In the genomic region with DNA sequence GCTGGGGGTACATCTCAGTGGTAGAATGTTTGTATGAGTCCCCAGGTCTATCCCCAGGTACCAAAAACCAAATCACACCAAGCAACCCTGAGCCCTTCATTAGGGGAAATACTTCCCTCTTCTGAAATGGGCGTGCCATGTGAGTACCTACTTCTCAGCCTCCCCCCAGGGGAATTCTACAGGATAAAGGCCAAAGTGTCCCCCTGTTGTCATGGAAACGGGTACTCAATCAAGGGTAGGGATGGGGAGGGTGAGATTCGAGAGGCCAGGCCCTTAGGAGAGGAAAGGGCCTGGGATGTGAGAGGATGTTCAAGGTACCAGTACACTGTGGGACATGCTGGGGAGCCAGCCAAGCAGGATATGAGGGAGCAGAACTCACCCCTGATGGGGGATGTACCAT, we compare ENCODE assay signal across 24 mouse cellular contexts.
A peak's percentile ranks its signal among the peaks of the same experiment; 100 is the strongest.
DNase-seq lines count a peak whose midpoint lies in the region; ATAC-seq and TF ChIP-seq lines count a peak whose summit lies in the region.
"Had no signal": no experiment of that assay in that cellular context is flagged by ENCODE, and none has a peak within 500 bp of the region (broad histone marks: within the 10 kb centered on the region; RNA-seq: fewer than 3 reads in every experiment).

No protein-coding gene starts in this region.

- DNase-seq in embryo, embryonic 10 days (ENCODE audit: low spot score) = peak; percentile 62
- DNase-seq in embryo, embryonic 9.5 days (ENCODE audit: extremely low spot score) = no peak
- no peak for DNase-seq in neural tube, embryonic 10.5 days (ENCODE audit: extremely low spot score, low spot score)
- DNase-seq in kidney, adult 2 months = no peak
- DNase-seq: adrenal gland, postnatal 14 days; cerebellum, adult 2 months; cerebellum, postnatal 25 days; gastrocnemius, postnatal 14 days; heart, adult 11 months; heart, postnatal 10 days; kidney, postnatal 36 days; lung, adult 18-20 months; lung, postnatal 14 days; thymus, postnatal 36 days had no signal

- peaks cover 22% of the 10 kb centered on the region for H3K36me3 ChIP-seq in hindbrain, embryonic 12.5 days
- H3K36me3 ChIP-seq in hindbrain, embryonic 16.5 days (ENCODE audit: control insufficient read depth, insufficient read depth, low read length) = peaks cover 8% of the 10 kb centered on the region
- H3K36me3 ChIP-seq in neural tube, embryonic 13.5 days = peaks cover 20% of the 10 kb centered on the region
- no peaks in the 10 kb centered on the region for H3K36me3 ChIP-seq in kidney, adult 2 months (ENCODE audit: control insufficient read depth, insufficient read depth, low read length)
- H3K36me3 ChIP-seq: heart, embryonic 12.5 days; liver, embryonic 12.5 days had no signal

- 32% methylated on average over 3 of the region's 3 CpGs for WGBS in hindbrain, embryonic 12.5 days
- 47% methylated on average over 3 of the region's 3 CpGs for WGBS in hindbrain, embryonic 16.5 days
- 25% methylated on average over 3 of the region's 3 CpGs for WGBS in neural tube, embryonic 13.5 days
- WGBS in kidney, adult 2 months = 60% methylated on average over 3 of the region's 3 CpGs

- H3K4me3 ChIP-seq in hindbrain, embryonic 12.5 days = no peak overlapping the region
- H3K4me3 ChIP-seq in hindbrain, embryonic 16.5 days (ENCODE audit: low read length) = no peak overlapping the region
- no peak overlapping the region for H3K4me3 ChIP-seq in neural tube, embryonic 13.5 days
- no peak overlapping the region for H3K4me3 ChIP-seq in kidney, adult 2 months (ENCODE audit: insufficient read depth, low read depth, low read length)
- H3K4me3 ChIP-seq: heart, embryonic 12.5 days; kidney, embryonic 15.5 days; limb, embryonic 13.5 days; liver, embryonic 12.5 days; stomach, embryonic 15.5 days had no signal

- H3K27me3 ChIP-seq in hindbrain, embryonic 12.5 days = no peaks in the 10 kb centered on the region
- no peaks in the 10 kb centered on the region for H3K27me3 ChIP-seq in hindbrain, embryonic 16.5 days (replicated peaks; ENCODE audit: control insufficient read depth, insufficient read depth, low read length)
- H3K27me3 ChIP-seq in neural tube, embryonic 13.5 days = no peaks in the 10 kb centered on the region
- H3K27me3 ChIP-seq in kidney, adult 2 months (replicated peaks; ENCODE audit: control insufficient read depth, insufficient read depth, low read length) = no peaks in the 10 kb centered on the region
- H3K27me3 ChIP-seq: kidney, embryonic 15.5 days; limb, embryonic 13.5 days; stomach, embryonic 15.5 days had no signal

- peaks cover 75% of the 10 kb centered on the region for H3K4me1 ChIP-seq in hindbrain, embryonic 12.5 days
- peaks cover 26% of the 10 kb centered on the region for H3K4me1 ChIP-seq in hindbrain, embryonic 16.5 days (ENCODE audit: control insufficient read depth, insufficient read depth, low read depth, low read length)
- H3K4me1 ChIP-seq in neural tube, embryonic 13.5 days (replicated peaks) = peaks cover 81% of the 10 kb centered on the region
- H3K4me1 ChIP-seq in kidney, adult 2 months (ENCODE audit: control insufficient read depth, insufficient read depth, low read length) = no peaks in the 10 kb centered on the region

- no peak overlapping the region for H3K9ac ChIP-seq in hindbrain, embryonic 12.5 days
- H3K9ac ChIP-seq in hindbrain, embryonic 16.5 days (ENCODE audit: low read depth, low read length) = no peak overlapping the region
- H3K9ac ChIP-seq in neural tube, embryonic 13.5 days = no peak overlapping the region
- H3K9ac ChIP-seq: heart, embryonic 12.5 days; kidney, embryonic 15.5 days; limb, embryonic 13.5 days; liver, embryonic 12.5 days; stomach, embryonic 15.5 days had no signal

- no peak for ATAC-seq in hindbrain, embryonic 12.5 days (ENCODE audit: low FRiP score)
- no peak for ATAC-seq in hindbrain, embryonic 16.5 days
- ATAC-seq in neural tube, embryonic 13.5 days (ENCODE audit: low read depth) = no peak
- ATAC-seq: forebrain, embryonic 16.5 days; intestine, postnatal 0 days; liver, embryonic 12.5 days had no signal

- no peak for TF ChIP-seq POLR2A in kidney, adult 2 months (IDR thresholded peaks at IDR 0.05; ENCODE audit: low read depth, low read length)

- H3K9me3 ChIP-seq in hindbrain, embryonic 12.5 days (replicated peaks) = no peaks in the 10 kb centered on the region
- no peaks in the 10 kb centered on the region for H3K9me3 ChIP-seq in hindbrain, embryonic 16.5 days (ENCODE audit: control insufficient read depth, low read length)
- no peaks in the 10 kb centered on the region for H3K9me3 ChIP-seq in neural tube, embryonic 13.5 days
- H3K9me3 ChIP-seq: heart, embryonic 12.5 days; kidney, embryonic 15.5 days; limb, embryonic 13.5 days; liver, embryonic 12.5 days; stomach, embryonic 15.5 days had no signal

- H3K4me2 ChIP-seq in hindbrain, embryonic 12.5 days (replicated peaks) = no peak overlapping the region
- H3K4me2 ChIP-seq in hindbrain, embryonic 16.5 days (ENCODE audit: low read length) = no peak overlapping the region
- H3K4me2 ChIP-seq in neural tube, embryonic 13.5 days = no peak overlapping the region
- H3K4me2 ChIP-seq: heart, embryonic 12.5 days; kidney, embryonic 15.5 days; limb, embryonic 13.5 days; liver, embryonic 12.5 days; stomach, embryonic 15.5 days had no signal

- no peak for TF ChIP-seq CTCF in kidney, adult 2 months (conservative IDR thresholded peaks at IDR 0.05; ENCODE audit: insufficient read depth, insufficient read length, low read depth, low read length)

- H3K27ac ChIP-seq in hindbrain, embryonic 12.5 days = 0 out of 2 replicates have a peak overlapping the region, but pooled peaks have one; percentile 75
- no peak overlapping the region for H3K27ac ChIP-seq in hindbrain, embryonic 16.5 days (ENCODE audit: low read depth, low read length)
- peak overlapping the region; percentile 80 for H3K27ac ChIP-seq in neural tube, embryonic 13.5 days (replicated peaks)
- H3K27ac ChIP-seq in kidney, adult 2 months (ENCODE audit: insufficient read depth, low read depth, low read length) = no peak overlapping the region
- H3K27ac ChIP-seq: kidney, embryonic 15.5 days; limb, embryonic 13.5 days; liver, embryonic 12.5 days; stomach, embryonic 15.5 days had no signal

Comparison
In these comparisons a context has a peak if more than half of its experiments do, and no peak if none do; other contexts are left out.
1. H3K27ac ChIP-seq: peak in hindbrain, embryonic 12.5 days (single experiment) and neural tube, embryonic 13.5 days (single experiment); none in hindbrain, embryonic 16.5 days (single experiment) and kidney, adult 2 months (single experiment).